Mouse (Mus musculus): Measurements from ENCODE around the gene Zkscan17. TPM values are rescaled to one million over a fixed set of nuclear protein-coding genes. Genes with fewer than 3 reads are reported as not detected.

The Zkscan17 gene
- total and polyA plus RNA-seq, 3 experiments: 15.3 to 89.8 (median 48.6) TPM

GRCm38 (mm10) chr11:59560906-59561305 is 34.4 kb upstream of the Zkscan17 start:
- ATAC-seq (ENCODE audit: extremely low read depth, insufficient number of reproducible peaks, low FRiP score, poor library complexity, severe bottlenecking): no peak
- no peak overlapping the region for H3K4me3 ChIP-seq (ENCODE audit: low read depth, low read length)
- H3K4me1 ChIP-seq (ENCODE audit: insufficient read depth, low read depth, low read length): no peaks in the 10 kb centered on the region

DNA sequence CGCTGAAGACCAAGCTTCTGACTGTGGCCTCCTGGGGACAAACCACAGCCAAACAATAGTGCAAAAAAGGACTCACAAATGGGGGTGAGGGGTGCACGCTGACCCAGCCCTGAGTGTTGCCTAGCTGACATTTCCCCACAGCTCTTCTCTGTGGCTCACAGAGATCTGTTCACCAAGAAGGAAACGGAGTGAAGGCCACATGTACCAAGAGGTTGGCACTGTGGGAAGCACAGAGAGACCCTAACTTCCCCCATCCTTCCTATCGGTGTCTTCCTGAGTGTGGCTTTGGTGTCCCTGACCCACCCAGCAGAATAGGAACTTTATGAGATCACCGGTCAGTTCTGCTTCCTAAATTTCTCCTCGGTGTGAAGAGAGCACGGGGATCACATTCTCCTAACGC is 28.0 kb upstream of the Zkscan17 start:
- ATAC-seq (ENCODE audit: extremely low read depth, insufficient number of reproducible peaks, low FRiP score, poor library complexity, severe bottlenecking) (no peak), DNase-seq (ENCODE audit: low spot score) (no peak)
- no peaks in the 10 kb centered on the region for H3K36me3 ChIP-seq (replicated peaks)
- H3K27me3 ChIP-seq (ENCODE audit: insufficient read depth, low read length): peaks cover 7% of the 10 kb centered on the region
- H3K9me3 ChIP-seq (replicated peaks): no peaks in the 10 kb centered on the region
- TF ChIP-seq TAL1 (conservative IDR thresholded peaks at IDR 0.05; ENCODE audit: low read depth, low read length) (no peak), CTCF (IDR thresholded peaks at IDR 0.05; ENCODE audit: low read depth, low read length) (no peak), GATA2 (IDR thresholded peaks at IDR 0.05; ENCODE audit: borderline replicate concordance, low read depth, low read length) (no peak), POLR2AphosphoS5 (IDR thresholded peaks at IDR 0.05; ENCODE audit: insufficient replicate concordance, low read depth, low read length) (no peak), GATA1 (IDR thresholded peaks at IDR 0.05; ENCODE audit: borderline replicate concordance, low read length) (no peak)
- no peaks in the 10 kb centered on the region for H3K4me1 ChIP-seq (ENCODE audit: insufficient read depth, low read depth, low read length)
- no peak overlapping the region for H3K4me3 ChIP-seq (ENCODE audit: low read depth, low read length)

More at GRCm38 (mm10) chr11:59560906-59561305, 34.4 kb upstream of the Zkscan17 start:
- Histone ChIP-seq H3K9me3 (replicated peaks) (no peaks in the 10 kb centered on the region), H3K27me3 (ENCODE audit: insufficient read depth, low read length) (peaks cover 5% of the 10 kb centered on the region), H3K36me3 (replicated peaks) (no peaks in the 10 kb centered on the region)
- TF ChIP-seq GATA1 (IDR thresholded peaks at IDR 0.05; ENCODE audit: borderline replicate concordance, low read length) (no peak), POLR2AphosphoS5 (IDR thresholded peaks at IDR 0.05; ENCODE audit: insufficient replicate concordance, low read depth, low read length) (no peak), CTCF (IDR thresholded peaks at IDR 0.05; ENCODE audit: low read depth, low read length) (no peak), GATA2 (IDR thresholded peaks at IDR 0.05; ENCODE audit: borderline replicate concordance, low read depth, low read length) (no peak), TAL1 (conservative IDR thresholded peaks at IDR 0.05; ENCODE audit: low read depth, low read length) (no peak)
- no peak for DNase-seq (ENCODE audit: low spot score)

- Histone ChIP-seq H3K27me3 (ENCODE audit: insufficient read depth, low read length) (peaks cover 5% of the 10 kb centered on the region), H3K36me3 (replicated peaks) (no peaks in the 10 kb centered on the region), H3K9me3 (replicated peaks) (no peaks in the 10 kb centered on the region), H3K4me1 (ENCODE audit: insufficient read depth, low read depth, low read length) (no peaks in the 10 kb centered on the region), H3K4me3 (ENCODE audit: low read depth, low read length) (no peak overlapping the region)
- no peak for DNase-seq (ENCODE audit: low spot score)
- no peak for ATAC-seq (ENCODE audit: extremely low read depth, insufficient number of reproducible peaks, low FRiP score, poor library complexity, severe bottlenecking)
- TF ChIP-seq POLR2AphosphoS5 (IDR thresholded peaks at IDR 0.05; ENCODE audit: insufficient replicate concordance, low read depth, low read length): no peak
- TF ChIP-seq CTCF (IDR thresholded peaks at IDR 0.05; ENCODE audit: low read depth, low read length): no peak
- TF ChIP-seq TAL1 (conservative IDR thresholded peaks at IDR 0.05; ENCODE audit: low read depth, low read length): no peak
- TF ChIP-seq GATA1 (IDR thresholded peaks at IDR 0.05; ENCODE audit: borderline replicate concordance, low read length): no peak
- TF ChIP-seq GATA2 (IDR thresholded peaks at IDR 0.05; ENCODE audit: borderline replicate concordance, low read depth, low read length): no peak
Measured at GRCm38 (mm10) chr11:59554127-59554526, 27.6 kb upstream of the Zkscan17 start.

DNA sequence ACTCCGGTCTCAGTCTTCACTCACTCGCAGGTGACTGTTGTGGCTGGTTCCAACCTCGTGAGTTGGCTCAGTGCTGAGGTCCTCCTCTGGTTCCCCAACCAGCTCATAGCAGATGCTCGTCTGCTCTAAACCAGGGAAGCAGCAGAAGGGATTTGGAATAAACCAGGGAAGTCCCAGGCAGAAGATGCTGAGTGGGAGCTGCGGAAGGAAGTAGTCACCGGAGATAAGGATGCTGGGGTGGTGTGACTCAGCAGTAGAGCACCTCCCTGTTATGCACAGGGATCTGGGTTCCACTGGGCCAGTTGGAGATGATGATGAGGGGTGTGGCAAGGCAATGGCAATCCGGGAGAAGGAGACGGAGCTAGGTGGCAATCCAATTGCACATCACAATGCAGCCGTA is 17.5 kb upstream of the Zkscan17 start:
- Histone ChIP-seq H3K27me3 (ENCODE audit: insufficient read depth, low read length) (peaks cover 30% of the 10 kb centered on the region), H3K4me1 (ENCODE audit: insufficient read depth, low read depth, low read length) (no peaks in the 10 kb centered on the region), H3K4me3 (ENCODE audit: low read depth, low read length) (no peak overlapping the region), H3K36me3 (replicated peaks) (no peaks in the 10 kb centered on the region), H3K9me3 (replicated peaks) (no peaks in the 10 kb centered on the region)
- TF ChIP-seq CTCF (IDR thresholded peaks at IDR 0.05; ENCODE audit: low read depth, low read length) (no peak), GATA2 (IDR thresholded peaks at IDR 0.05; ENCODE audit: borderline replicate concordance, low read depth, low read length) (no peak), GATA1 (IDR thresholded peaks at IDR 0.05; ENCODE audit: borderline replicate concordance, low read length) (no peak)
- ATAC-seq (ENCODE audit: extremely low read depth, insufficient number of reproducible peaks, low FRiP score, poor library complexity, severe bottlenecking) (no peak), DNase-seq (ENCODE audit: low spot score) (no peak)

DNA sequence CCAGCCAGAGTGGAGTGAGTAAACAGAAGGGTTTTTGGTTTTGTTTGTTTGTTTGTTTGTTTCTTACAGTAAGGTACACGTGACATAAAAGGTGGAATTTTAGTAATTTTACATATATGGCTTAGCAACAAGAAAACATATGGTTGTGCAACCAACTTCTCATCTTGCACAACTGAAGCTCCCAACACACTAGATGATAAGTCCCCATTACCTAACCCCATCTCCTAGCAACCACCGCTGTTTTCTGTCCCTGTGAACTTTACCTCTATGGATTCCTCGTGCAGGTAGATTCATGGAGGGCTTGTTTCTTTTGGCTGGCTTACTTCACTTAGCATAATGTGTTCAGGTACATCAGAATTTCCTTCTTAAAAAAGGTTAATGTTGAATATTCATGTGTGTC is 16.8 kb upstream of the Zkscan17 start:
- Histone ChIP-seq H3K27me3 (ENCODE audit: insufficient read depth, low read length) (peaks cover 26% of the 10 kb centered on the region), H3K9me3 (replicated peaks) (no peaks in the 10 kb centered on the region), H3K4me1 (ENCODE audit: insufficient read depth, low read depth, low read length) (no peaks in the 10 kb centered on the region), H3K4me3 (ENCODE audit: low read depth, low read length) (no peak overlapping the region), H3K36me3 (replicated peaks) (no peaks in the 10 kb centered on the region)
- TF ChIP-seq GATA2 (IDR thresholded peaks at IDR 0.05; ENCODE audit: borderline replicate concordance, low read depth, low read length) (no peak), CTCF (IDR thresholded peaks at IDR 0.05; ENCODE audit: low read depth, low read length) (no peak), GATA1 (IDR thresholded peaks at IDR 0.05; ENCODE audit: borderline replicate concordance, low read length) (no peak), POLR2AphosphoS5 (IDR thresholded peaks at IDR 0.05; ENCODE audit: insufficient replicate concordance, low read depth, low read length) (no peak), TAL1 (conservative IDR thresholded peaks at IDR 0.05; ENCODE audit: low read depth, low read length) (no peak)
- no peak for ATAC-seq (ENCODE audit: extremely low read depth, insufficient number of reproducible peaks, low FRiP score, poor library complexity, severe bottlenecking)
- no peak for DNase-seq (ENCODE audit: low spot score)

DNA sequence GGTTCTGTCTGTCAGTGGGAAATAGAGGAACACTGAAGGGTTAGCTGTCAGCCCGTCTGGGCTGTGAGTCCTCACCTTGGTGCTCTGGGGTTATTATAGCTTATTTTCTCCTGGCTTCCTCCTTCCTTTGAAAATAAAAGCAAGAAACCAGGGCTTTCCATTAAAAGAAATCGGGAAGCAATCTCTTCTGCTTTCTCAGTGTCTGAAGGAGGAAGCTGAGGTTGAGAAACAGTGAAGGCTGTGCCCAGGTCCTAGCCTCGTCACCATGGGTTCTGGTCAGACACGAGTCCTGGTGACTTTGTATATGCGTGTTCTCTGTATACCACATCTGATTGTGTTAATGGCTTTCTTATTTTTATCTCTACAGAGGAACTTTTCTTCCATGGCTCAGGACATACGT is 15.9 kb upstream of the Zkscan17 start:
- no peaks in the 10 kb centered on the region; the same call in 1 of the 2 replicates for H3K4me1 ChIP-seq (ENCODE audit: insufficient read depth, low read depth, low read length)
- no peak for DNase-seq (ENCODE audit: low spot score)
- H3K27me3 ChIP-seq (ENCODE audit: insufficient read depth, low read length): peaks cover 24% of the 10 kb centered on the region
- TF ChIP-seq CTCF (IDR thresholded peaks at IDR 0.05; ENCODE audit: low read depth, low read length): no peak
- TF ChIP-seq GATA2 (IDR thresholded peaks at IDR 0.05; ENCODE audit: borderline replicate concordance, low read depth, low read length): no peak
- TF ChIP-seq POLR2AphosphoS5 (IDR thresholded peaks at IDR 0.05; ENCODE audit: insufficient replicate concordance, low read depth, low read length): no peak
- H3K9me3 ChIP-seq (replicated peaks): no peaks in the 10 kb centered on the region
- no peaks in the 10 kb centered on the region for H3K36me3 ChIP-seq (replicated peaks)
- ATAC-seq (ENCODE audit: extremely low read depth, insufficient number of reproducible peaks, low FRiP score, poor library complexity, severe bottlenecking): no peak
- no peak overlapping the region for H3K4me3 ChIP-seq (ENCODE audit: low read depth, low read length)

- no peaks in the 10 kb centered on the region for H3K36me3 ChIP-seq (replicated peaks)
- TF ChIP-seq GATA1 (IDR thresholded peaks at IDR 0.05; ENCODE audit: borderline replicate concordance, low read length) (no peak), CTCF (IDR thresholded peaks at IDR 0.05; ENCODE audit: low read depth, low read length) (no peak), TAL1 (conservative IDR thresholded peaks at IDR 0.05; ENCODE audit: low read depth, low read length) (no peak), GATA2 (IDR thresholded peaks at IDR 0.05; ENCODE audit: borderline replicate concordance, low read depth, low read length) (no peak), POLR2AphosphoS5 (IDR thresholded peaks at IDR 0.05; ENCODE audit: insufficient replicate concordance, low read depth, low read length) (no peak)
- no peak for ATAC-seq (ENCODE audit: extremely low read depth, insufficient number of reproducible peaks, low FRiP score, poor library complexity, severe bottlenecking)
- no peak within 1 kb of the TSS for H3K4me3 ChIP-seq (ENCODE audit: low read depth, low read length)
- H3K9me3 ChIP-seq (replicated peaks): 0 out of 2 replicates have a peak, but pooled peaks cover 2% of the 10 kb centered on the region
- peaks cover 21% of the 10 kb centered on the region for H3K27me3 ChIP-seq (ENCODE audit: insufficient read depth, low read length)
- no peaks in the 10 kb centered on the region; the same call in 1 of the 2 replicates for H3K4me1 ChIP-seq (ENCODE audit: insufficient read depth, low read depth, low read length)
- no peak for DNase-seq (ENCODE audit: low spot score)
Measured at GRCm38 (mm10) chr11:59541324-59541723, 14.8 kb upstream of the Zkscan17 start, which contains the start of gene Nlrp3. Nlrp3 (plus strand) TSS chr11:59541568.

All from G1E (cell line).